Mouse (Mus musculus) T-helper 1 cell (primary cell): ENCODE measurements at regions not wholly inside any gene's neighbourhood (a gene's known extent, or its start where the extent isn't known, plus 50 kb on each side); places are given as distances from the start of the nearest gene placed in this dataset.

Experiments
- in situ Hi-C: fragments of 300-600 bp; cut with MboI, MseI; formaldehyde crosslinking; loops from one replicate; pipeline ENCODE4 v1.15.1; 2025; ENCODE audit warnings: high pct_unique_total_duplicates

GRCm38 (mm10) chr12:118784643-118785042 is 61.5 kb upstream of the Sp8 start:
- in situ Hi-C loops: no loop called here

GRCm38 (mm10) chr12:118781978-118782377 is 64.2 kb upstream of the Sp8 start:
- in situ Hi-C loops: no loop called here

DNA sequence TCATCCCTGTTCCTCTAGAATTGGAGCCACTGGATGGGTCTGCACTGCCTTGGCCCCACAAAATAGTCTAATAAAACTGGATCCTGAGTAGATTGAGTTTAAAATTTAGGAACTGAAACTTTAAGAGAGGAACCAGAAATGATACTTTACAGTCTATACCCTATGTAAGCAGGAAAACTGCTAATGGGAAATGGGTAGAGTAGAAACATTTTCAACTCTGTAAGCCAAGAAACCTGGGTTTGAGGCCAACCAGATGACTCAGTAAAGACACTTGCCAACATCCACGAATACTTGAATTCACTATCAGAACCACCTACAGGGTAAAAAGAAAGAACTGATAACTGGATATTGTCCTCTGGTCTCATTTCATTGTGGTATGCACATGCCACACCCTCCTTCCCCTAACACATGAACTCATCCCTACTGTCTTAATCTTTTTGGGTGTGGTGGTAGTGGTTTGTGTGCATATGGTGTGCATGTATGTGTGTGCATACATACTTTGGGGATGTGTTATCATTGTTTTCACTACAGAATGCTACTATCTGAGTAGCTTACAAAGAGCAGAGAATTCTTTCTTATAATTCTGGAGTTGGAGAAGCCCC is 70.6 kb upstream of the Sp8 start:
- in situ Hi-C loops: no loop called here

DNA sequence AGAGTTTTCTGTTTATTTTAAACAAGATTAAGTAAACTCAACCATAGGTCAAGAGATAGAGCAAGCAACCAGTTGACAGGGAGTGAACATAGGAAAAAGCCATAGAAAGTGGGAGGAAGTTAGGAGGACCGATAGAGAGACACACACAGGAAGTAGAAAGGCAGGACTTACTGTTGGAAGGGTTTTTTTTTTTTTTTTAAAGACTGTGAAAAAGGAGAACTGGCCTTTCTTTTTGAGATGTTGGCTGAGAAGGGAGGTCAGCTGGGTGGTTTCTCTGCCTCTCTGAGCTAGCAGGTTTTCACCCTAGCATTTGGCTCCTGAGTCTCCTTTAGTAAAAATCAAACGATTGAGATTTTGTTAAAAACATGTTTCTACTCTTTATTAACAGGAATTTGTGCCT is 73.3 kb upstream of the Sp8 start:
- in situ Hi-C loops: no loop called here

GRCm38 (mm10) chr12:118766472-118766871 is 79.7 kb upstream of the Sp8 start:
- in situ Hi-C loops: no loop called here

DNA sequence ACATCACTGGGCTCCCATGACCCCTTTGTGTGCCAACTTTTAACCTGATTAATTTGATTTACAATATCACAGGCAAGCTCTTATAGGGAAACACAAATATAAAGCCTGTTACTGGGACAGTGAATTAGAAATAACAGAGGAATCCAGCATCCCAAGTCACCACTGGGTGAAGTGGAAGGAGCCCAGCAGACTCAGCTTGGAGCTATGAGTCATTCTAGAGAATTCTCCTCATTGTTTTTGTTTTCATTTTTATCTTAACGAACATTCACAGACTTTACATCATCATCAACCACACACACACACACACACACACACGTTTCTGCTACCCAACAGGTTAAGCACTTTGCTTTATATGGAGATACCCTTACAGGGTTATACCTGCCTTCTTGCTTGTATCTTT is 92.1 kb upstream of the Sp8 start:
- in situ Hi-C loops: no loop called here

DNA sequence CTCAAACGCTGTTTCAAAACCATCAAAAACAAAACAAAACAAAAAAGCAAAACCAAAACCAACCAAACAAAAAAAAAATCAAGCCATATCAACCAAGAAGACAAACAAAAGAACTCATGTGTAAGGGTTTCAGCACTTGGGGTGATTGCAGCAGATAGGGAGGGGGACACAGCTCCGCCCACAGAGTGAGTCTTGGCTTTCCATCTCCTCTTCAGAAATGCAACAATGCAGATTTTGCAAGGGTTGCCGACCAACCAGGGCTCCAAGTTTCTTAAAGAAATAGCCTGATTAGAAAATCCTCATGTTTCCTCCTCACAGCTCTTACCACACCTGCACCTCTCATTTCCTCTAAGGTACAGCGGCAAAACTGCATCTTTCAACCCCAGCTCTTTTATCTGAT is 107.0 kb upstream of the Sp8 start:
- in situ Hi-C loops: no loop called here

DNA sequence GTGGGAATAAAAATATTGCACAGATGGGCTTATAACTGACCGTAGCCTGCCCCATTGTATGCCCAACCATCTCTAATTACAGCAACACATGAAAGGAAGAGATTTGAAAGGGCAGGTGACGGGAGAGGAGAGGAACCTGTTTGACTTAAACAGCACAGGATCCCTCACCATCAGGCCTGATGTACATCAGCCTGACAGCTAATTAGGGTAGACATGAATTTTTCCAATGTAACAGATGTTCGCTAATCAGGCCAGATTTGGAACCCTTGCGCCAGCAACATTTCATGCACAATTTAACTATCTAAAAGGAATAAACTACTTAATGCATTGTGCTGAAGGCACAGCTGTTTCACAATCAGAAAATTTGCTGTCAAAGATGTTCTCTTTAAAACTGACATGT is 120.2 kb upstream of the Sp8 start:
- in situ Hi-C loops: no loop called here

- in situ Hi-C loops: no loop called here
These were observed 126.1 kb upstream of the Sp8 start for GRCm38 (mm10) chr12:118719878-118720573.

DNA sequence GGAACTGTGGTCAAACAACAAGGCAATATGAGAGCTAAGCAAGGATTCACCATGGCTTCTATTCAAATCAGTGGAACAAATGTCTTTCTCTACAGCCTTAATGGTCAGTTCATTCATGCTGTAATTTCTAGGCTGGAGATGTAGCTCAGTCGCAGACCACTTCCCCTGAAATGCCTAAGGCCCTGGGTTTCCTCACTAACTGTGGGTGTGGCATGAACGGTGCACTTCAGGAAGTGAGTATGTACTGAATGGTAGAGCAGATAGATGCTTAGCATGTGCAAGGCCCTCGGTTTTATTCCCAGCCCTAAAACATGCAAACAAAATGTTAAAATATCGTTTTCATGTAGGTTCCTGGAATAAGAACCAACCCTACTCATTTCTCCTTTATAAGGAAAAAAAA is 129.3 kb upstream of the Sp8 start:
- in situ Hi-C loops: no loop called here

DNA sequence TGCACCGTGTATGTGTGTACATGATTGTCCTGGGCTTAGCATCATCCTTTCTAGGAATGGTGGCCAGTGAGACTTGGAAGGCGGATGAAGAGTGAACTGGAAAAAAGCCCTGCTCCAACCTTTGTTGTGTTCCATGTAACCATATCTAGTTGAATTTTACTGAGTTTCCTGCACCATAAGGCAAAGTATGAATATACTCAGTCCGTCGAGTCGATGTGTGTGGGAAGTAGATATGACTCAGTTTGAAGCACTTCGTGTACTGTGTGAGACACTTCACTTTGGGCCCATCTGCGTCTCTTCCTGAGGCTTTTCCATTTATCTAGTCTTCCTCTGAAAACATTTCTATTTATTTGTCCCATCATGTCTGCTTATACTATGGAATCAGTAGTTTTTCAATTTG is 139.5 kb upstream of the Sp8 start:
- in situ Hi-C loops: no loop called here

DNA sequence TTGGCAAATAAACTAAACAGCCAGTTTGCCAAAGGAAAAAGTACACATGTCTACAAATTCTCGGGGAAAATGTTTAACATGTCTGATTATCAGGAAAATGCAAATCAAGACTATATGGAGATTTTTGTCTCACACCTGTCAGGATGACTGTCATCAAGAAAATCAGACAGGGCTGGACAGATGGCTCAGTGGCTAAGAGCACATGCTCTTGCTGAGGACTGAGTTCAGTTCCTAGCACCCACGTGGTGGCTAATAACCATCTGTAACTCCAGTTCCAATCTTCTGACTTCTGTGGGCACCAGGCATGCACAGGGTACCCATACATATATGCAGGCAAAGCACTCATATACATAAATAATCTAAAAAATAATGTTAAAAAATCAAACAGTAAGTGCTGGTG is 141.3 kb upstream of the Sp8 start:
- in situ Hi-C loops: no loop called here

DNA sequence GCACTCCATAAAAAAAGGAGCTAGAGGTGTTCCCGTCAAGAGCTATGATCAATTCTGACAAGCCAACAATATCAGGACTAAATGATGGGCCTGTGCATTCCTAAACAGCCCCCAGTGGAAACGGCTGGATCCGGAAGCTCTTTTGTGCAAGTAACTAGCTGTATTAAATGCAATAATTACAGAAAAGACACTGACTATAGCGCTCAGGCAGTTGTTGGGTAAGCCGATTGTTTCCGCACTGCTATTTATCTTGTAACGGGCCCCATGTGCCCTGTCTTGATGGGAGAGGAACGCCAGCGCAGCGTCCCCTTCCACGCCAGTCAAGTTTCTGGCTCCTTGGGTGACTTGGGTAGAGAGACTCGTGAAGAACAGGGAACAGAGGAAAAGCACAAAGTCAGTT is 142.4 kb upstream of the Sp8 start:
- in situ Hi-C loops: no loop called here

DNA sequence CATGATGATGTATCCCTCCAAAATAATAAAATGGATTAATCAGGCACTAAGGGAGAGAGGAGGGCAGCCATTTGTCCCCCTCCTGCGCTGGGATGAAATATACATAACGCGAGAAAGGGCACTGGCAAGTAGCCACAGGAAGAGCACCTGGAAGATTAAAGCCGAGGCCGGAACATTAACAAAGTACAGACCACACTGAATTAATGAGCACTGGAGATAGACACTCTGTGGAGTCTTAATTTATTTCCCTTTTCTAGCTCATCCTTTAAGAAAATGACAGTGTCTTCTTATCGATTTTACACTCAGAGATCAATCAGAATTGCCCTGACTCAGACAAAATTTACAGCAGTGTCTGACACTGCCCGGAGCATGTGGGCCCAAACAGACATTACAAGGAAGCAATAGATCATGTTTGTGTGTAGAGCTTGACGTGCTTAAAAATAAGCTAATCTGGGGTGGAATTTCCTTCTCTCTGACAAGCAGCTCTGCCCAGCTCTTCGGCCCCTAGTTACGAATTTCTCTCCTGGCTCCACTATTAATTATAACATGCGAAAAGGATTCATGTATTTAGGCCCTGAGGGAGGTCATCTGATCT is 143.0 kb upstream of the Sp8 start:
- in situ Hi-C loops: no loop called here

DNA sequence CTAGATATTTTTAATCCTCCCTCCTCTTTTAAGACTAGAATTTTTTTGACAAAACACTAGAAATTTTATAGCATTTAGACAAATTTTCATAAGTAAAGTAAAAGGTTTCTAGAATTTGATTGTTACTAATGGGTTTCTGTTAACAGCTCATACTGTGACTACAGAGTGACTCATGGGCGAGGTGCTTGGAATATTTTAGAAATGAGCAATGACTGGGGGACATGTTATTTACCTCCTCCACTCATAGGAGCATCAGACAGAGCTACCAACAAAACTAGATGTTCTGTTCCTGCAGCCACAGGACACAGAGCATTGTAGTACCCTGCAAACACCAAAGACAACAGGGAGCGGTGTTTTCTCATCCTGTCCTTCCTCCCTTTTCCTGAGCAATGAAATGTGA is 144.3 kb upstream of the Sp8 start:
- in situ Hi-C loops: no loop called here

DNA sequence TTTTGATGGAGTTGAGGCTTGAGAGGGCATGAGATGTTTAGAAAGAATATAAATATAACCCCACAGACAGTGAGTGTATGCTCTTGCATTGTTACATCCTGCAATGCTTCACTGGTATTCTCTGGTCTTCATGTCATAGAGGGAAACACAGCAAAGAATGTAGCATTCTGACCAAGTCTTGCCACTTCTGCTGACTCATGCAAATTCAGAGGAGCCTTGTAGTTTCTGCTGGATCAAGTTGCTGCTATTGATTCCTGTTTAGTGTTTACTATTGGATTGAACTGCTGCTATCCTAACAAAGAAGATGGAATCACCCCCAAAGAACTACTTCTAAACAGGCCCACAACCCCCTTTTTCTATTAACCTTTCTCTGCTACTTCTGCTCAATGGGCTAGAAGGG is 148.0 kb upstream of the Sp8 start:
- in situ Hi-C loops: no loop called here

- in situ Hi-C loops: no loop called here
These were observed 151.4 kb upstream of the Sp8 start for GRCm38 (mm10) chr12:118694701-118695100.

GRCm38 (mm10) chr12:118682902-118683301 is 163.2 kb upstream of the Sp8 start:
- in situ Hi-C loops: no loop called here

DNA sequence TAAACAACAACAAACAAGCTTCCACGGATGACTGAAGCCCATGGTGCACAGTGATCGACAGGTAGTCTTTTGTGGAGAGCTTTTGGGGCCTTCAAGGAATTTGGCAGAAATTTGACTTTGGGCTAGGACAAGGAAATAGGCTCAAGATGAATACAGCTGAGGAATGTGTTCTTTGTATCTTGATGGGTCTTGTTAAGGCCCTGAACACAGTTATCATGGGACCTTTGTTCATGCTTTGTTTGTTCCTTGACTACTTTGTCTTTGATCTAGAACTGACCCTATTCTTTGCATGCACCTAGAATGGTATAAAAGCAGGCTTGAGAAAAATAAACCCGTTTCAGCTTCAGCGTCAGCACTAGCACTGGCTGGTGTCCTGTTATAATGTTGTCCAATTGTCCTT is 168.1 kb upstream of the Sp8 start:
- in situ Hi-C loops: no loop called here

DNA sequence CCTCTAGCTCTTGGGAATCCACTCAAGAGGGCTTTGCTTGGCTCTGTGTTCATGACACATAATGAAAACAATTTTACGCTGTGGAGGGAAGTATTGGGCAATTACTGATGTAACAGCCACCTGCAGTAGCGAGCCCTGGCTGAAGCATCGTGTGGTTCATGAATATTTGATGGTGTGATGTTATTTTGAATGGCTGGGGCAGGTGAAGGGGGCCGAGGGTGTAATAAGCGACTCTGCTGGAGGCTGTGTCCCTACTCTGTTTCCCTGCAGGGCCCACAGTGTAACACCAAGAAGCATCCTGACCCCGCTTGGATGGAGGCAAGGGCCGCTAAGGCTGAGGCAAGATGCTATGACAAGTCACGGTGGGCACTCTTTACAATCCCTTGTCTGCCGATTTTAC is 184.6 kb upstream of the Sp8 start:
- in situ Hi-C loops: no loop called here

DNA sequence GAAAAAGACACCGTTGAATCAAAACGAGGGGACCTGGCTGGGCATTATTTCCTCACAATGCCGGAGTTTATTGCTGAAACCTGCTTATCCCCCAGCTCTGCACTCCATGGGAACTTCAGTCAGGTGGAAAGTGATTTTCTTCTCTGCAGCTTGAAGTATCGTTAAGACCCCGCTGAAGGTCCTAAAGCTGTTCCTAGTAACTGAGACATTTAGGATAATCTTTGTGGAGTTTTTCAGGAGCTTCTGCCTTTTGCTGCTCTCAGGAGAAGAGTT is 185.0 kb upstream of the Sp8 start:
- in situ Hi-C loops: no loop called here

DNA sequence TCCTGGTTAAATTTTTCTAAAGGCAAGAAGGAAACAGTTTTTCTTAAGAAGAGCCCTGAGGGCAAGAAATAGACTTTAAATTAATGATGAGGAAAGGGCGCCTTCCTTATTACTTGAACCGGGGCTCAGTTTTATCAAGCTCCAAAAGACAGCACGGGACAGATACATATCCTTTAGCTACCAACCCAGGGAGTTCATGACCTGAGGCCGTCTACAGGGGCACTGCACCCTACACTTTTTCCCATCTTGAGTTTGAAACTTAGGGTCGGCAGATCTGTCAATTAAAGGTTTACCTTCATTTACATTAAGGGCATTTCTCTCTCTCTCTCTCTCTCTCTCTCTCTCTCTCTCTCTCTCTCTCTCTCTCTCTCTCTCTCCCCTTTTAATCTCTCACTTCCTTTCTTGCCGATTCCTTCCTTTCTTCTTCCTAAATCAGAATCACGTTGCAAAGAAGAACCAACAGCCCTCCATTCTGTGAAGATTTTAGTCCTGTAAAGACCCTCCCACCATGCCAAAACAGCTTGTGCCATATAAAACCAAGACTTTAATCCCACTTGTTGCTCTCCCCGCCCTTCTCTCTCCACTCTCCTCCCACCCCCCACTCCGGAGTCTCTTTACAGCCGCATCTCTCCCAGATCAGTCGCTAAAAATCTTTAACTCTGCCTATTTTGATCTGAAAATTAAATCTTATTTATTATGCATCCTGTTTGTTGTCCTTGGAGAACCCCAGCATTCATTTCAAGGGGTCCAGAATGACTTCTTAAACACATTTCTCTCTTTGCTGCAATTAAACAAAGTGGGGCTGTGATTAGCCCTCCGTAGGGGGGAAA is 185.5 kb upstream of the Sp8 start:
- in situ Hi-C loops: no loop called here
